Mouse (Mus musculus): ENCODE measurements around the gene Edc3.

Gene Edc3

DNA sequence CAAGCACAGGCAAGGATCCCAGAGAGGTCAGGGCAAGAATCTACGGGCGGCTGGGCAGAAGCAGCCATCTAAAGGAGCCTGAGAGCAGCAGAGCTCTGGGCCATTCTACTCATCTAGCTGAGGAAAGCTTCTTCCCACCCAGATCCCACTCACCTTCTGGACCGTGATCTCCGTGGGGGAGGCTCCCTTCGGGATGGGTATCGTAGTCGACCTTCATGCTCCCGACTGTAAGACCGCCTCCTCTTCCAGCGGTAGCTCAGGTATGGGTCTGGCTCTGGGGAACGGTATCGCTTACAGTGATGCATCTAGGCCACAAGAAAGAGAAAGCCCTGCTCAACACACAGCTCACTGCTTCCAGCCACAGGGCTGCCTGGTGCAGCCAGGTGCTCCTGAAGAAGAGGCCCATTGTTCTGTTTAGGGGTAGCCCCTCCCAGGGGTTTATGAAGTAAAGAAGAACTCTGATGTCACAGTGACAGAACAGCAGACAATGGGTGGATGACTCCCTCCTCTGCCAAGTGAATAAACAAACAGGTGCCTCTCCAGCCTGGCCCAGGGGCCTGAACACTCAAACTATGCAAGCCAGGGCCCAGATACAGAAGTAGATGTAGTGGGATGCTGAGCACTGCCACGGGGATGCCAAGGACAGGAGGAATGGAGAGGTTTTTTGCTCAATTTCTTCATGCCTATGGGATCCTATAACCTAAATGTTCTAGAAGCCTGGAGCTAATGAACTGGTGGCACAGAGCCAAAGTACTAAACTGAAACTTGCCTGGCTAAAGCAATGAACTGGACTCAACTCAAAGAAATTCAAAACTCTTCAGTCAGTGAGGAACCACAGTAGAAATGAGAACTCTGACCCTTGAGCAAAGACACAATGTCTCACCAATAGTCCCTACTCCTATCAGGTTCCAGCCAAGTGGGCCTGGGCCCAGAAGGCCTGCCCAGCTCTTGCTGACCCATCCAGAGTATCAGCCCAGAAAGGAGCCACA is 53.5 kb downstream of the Edc3 start:
- peak; percentile 54 for DNase-seq (ENCODE audit: low read depth, low spot score)

DNA sequence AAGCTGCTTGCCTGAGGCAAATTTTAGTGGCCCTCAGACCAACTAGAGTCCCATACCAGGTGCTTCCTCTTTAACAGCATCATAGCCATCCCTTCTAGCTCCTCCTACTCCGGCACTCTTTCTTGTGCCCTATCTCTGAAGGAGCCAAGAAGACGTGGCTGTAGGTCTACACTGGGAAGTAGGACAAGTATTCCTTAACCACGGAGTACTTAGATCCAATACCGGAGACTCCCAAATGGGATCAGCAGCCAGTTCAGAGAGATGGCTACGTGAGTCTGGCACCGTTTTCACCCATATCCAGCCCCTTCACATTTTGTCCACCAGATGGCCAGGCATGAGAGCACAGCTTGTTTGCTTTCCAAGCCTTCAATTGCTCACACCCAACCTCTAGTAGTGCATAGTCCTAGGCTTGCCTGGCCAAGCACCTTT is 54.2 kb downstream of the Edc3 start:
- no peak for DNase-seq (ENCODE audit: low read depth, low spot score)

DNA sequence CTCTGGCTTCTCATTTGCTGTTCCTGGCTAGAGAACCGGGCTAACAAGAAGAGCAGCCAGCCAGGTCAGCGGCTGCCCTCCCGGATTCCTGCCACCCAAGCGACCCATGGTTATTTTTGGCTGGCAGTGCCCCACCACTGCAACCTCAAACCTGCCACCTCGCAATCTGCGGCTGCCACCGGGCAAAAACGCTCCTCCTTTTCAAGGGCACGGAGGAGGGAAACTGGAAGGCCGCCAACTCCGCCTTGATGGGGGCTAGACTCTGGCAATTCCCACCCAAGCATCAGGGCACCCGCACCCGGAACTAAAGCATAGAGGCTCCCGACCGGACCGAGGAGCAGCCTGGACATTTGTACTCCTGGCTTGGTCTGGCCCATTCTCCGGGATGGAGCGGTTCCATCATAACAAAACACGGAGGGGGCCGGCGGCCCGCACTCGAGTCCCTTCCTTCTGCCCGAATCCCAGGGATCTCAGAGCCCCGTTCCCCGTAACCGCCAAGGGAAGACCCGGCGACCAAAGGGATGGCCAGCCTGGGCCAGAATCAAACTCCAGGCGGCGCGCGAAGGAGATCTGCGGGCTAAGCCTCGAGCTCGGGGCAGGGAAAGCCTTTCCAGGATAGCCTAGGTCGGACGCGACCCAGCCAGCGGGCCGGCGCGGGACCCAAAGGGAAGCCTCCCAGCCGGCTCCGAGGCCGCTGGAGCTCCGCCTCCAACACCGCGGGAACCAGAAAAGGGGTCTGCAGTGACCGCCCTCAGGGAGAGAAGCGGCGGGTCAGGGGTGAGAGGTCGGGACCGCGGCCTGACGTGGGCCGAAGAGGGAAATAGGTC is 56.0 kb downstream of the Edc3 start:
- DNase-seq (ENCODE audit: low read depth, low spot score), result peak; percentile 82

DNA sequence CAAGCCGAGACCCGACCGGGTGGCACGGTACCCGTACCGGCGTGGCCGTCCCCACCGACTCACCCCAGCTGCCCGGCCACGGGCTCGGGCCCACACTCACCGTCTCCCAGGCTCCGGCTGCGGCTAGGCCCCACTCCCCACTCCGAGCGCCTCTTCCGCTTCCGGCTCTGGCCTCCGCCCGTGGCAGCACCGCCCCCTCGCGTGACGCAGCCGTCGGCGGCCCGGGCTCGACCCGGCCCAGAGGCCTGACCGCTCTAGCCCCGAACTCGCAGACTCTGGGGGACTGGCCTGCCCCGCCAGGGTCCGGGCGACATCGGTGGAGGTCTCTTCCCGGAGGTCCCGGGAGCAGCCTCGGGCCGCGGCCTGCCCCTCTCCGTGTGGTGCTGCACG is 56.6 kb downstream of the Edc3 start:
- peak; percentile 90 for DNase-seq (ENCODE audit: low read depth, low spot score)

- DNase-seq (ENCODE audit: low read depth, low spot score), result peak; percentile 53
These were observed 57.3 kb downstream of the Edc3 start, which contains the start of gene Clk3 for GRCm38 (mm10) chr9:57765364-57766351. Clk3 (minus strand) TSS chr9:57765860.

- DNase-seq (ENCODE audit: low read depth, low spot score), result no peak
These were observed 58.1 kb downstream of the Edc3 start for GRCm38 (mm10) chr9:57766431-57766830.

DNA sequence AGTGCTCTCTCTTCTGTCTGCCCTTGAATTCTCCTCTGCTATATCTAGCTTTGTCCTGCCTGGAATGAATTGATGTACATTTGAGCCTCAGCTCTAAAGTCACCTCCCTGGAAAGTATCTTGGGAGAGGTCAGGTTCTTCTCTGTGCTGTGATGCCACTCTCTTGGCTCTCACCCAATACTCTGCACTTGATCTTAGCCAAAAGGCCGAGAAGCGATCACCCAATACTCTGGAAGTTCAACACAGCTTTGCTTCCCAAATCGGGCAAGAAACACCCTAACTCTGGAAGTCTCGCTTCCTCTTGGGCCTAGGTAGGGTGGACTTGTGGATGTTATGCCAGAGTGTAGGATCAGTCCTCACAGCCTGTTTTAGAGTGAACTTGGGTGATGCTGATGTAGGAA is 58.9 kb downstream of the Edc3 start:
- peak; percentile 60 for DNase-seq (ENCODE audit: low read depth, low spot score)

DNA sequence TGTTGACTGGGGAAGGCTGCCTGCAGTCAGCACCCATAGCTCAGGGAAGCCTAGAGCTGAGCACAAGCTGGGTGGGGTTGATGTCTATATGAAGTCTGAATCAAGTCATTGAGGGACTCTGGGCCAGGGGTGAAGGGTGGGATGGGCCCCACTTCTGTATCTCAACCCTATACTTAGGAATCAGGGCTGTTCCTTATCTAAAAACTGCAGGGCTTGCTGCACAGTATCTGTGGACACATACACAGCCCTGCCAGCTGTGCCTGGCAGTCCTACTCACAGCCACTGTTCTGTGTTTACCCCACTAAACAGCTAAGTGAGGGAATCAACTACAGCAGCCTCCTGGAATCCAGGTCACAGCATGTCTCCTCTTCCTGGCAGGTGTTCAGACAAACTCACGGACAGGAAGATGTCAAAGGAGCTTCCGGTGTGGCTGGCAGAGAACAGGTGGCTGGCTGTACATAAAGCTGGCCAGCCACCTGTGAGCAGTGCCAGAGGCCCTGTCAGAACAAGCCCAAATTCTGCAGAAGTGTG is 61.3 kb downstream of the Edc3 start:
- peak; percentile 68 for DNase-seq (ENCODE audit: low read depth, low spot score)

GRCm38 (mm10) chr9:57770214-57770613 is 61.9 kb downstream of the Edc3 start:
- DNase-seq (ENCODE audit: low read depth, low spot score), result no peak

- DNase-seq (ENCODE audit: low read depth, low spot score), result no peak
These were observed 62.5 kb downstream of the Edc3 start for GRCm38 (mm10) chr9:57770836-57771235.

DNA sequence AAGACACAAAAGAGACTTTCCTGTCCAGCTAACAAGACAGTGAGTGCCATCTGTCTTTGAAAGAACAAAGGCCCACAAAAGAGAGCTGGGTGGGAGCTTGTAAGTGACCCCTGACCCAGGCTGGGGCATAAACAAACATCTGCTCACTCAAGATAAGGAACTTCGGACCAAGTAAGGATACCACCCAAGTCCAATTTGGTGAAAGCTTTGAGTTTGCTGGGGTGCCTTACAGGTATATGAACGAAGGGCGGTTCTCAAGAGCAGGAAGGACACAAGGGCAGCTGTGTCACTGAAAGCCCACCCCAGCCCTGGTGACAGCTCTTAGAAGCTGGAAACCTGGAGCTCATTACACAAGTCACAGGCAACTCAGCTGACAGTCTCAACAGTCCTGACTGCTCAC is 65.4 kb downstream of the Edc3 start:
- no peak for DNase-seq (ENCODE audit: low read depth, low spot score)

DNA sequence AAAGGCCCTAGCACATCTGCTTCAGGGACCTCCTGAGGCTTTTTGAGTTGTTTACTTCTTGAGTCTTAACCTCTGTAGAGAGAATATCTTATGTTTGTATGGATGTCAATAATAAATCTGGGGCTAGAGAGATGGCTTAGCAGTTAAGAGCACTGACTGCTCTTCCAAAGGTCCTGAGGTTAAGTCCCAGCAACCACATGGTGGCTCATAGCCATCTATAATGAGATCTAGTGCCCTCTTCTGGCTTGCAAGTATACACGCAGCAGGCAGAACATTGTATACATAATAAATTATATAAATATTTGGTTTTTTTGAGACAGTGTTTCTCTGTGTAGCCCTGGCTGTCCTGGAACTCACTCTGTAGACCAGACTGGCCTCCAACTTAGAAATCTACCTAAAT is 65.8 kb downstream of the Edc3 start:
- no peak for DNase-seq (ENCODE audit: low read depth, low spot score)

DNA sequence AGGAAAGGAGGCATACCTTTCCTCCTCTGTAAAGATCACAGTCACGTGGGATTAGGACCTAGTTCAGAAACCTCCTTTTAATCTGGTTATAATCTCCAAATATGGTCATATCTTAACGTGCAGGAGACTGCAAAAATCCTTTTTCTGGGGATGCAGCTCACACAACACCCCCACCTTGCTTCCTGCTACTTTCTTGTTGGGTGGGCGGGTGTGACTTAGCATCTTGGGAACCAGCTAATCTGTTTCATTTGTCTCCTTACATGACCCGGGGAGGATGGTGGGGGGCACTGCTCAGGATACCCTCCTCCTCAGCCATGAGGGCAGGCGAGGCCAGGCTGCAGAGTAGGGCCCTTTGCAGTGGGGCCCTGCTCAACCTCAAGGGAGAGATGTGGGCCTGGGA is 66.7 kb downstream of the Edc3 start:
- DNase-seq (ENCODE audit: low read depth, low spot score), result no peak

GRCm38 (mm10) chr9:57775736-57776135 is 67.4 kb downstream of the Edc3 start:
- DNase-seq (ENCODE audit: low read depth, low spot score), result no peak

- no peak for DNase-seq (ENCODE audit: low read depth, low spot score)
These were observed 74.3 kb downstream of the Edc3 start for GRCm38 (mm10) chr9:57782656-57783055.

DNA sequence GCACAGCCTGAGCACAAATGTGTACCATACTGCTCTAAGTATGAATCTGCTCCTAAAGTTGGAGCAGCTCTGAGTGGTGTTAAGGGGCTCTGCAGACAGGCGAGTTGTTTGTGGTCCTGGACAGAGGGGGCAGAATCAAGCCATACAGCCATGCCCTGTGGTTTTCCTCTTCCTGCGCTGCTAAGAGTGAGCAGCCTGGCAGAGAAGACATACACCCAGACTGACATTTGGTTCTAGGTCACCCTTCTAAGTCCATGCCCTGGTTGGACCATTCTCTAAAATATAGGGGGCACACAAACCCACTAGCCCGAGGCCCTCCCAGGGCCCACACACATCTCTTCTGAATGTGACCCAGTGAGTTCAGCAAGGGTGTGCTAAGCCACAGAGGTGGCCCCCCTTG is 81.4 kb downstream of the Edc3 start:
- no peak for DNase-seq (ENCODE audit: low read depth, low spot score)

- no peak for DNase-seq (ENCODE audit: low read depth, low spot score)
These were observed 89.1 kb downstream of the Edc3 start for GRCm38 (mm10) chr9:57797456-57797855.

DNA sequence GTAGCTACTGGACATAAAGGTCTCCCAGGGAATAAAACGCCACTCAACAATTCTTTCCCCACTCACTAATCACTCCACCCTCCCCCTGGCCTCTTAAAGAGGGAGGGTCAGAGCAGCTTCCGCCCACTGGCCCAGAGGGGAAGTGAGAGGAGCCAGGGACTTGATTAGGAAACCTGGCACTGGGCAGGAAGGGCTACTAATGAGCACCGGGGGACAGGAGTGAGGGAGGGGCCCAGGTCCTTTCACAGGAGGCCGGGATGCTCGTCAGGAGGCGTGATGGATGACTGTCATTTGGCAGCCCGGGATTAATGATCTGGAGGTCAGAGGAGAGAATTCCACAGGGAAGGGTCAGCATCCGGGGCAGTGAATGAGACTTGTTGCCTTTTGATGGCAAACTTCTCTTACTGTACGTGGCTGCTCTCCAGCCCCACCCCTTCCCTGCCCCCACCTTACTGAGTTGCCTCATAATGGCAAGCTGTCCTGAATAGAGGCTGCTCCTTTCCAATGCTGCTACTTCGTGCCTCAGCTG is 90.4 kb downstream of the Edc3 start:
- no peak for DNase-seq (ENCODE audit: low read depth, low spot score)

GRCm38 (mm10) chr9:57800325-57800975 is 92.1 kb downstream of the Edc3 start:
- no peak for DNase-seq (ENCODE audit: low read depth, low spot score)

Data from skeletal muscle tissue, adult 2 months (tissue).